In genomic region chr4:56845896-56846533, GRCm38 (mm10) we compare ENCODE assay signal across 24 mouse cellular contexts. TPM values are rescaled to one million over a fixed set of nuclear protein-coding genes. Genes with fewer than 3 reads are reported as not detected.
DNase-seq lines count a peak whose midpoint lies in the region; ATAC-seq and TF ChIP-seq lines count a peak whose summit lies in the region.
"Had no signal": no experiment of that assay in that cellular context is flagged by ENCODE, and none has a peak within 500 bp of the region (broad histone marks: within the 10 kb centered on the region; RNA-seq: fewer than 3 reads in every experiment).

No protein-coding gene starts in this region.

- no peak for TF ChIP-seq CTCF in layer of hippocampus, adult 2 months (conservative IDR thresholded peaks at IDR 0.05)

- H3K27ac ChIP-seq in layer of hippocampus, adult 2 months: 0 out of 2 replicates have a peak overlapping the region, but pooled peaks have one; percentile 3
- H3K27ac ChIP-seq in intestine, embryonic 14.5 days (ENCODE audit: low read depth): no peak overlapping the region
- no peak overlapping the region for H3K27ac ChIP-seq in forebrain, embryonic 16.5 days (ENCODE audit: low read length)
- H3K27ac ChIP-seq: gastrocnemius, adult 2 months; heart, embryonic 13.5 days; hindbrain, postnatal 0 days; liver, embryonic 15.5 days; stomach, postnatal 0 days had no signal

- H3K27me3 ChIP-seq in intestine, embryonic 14.5 days (replicated peaks; ENCODE audit: control insufficient read depth, insufficient read depth, low read length): no peaks in the 10 kb centered on the region
- no peaks in the 10 kb centered on the region for H3K27me3 ChIP-seq in forebrain, embryonic 16.5 days (replicated peaks; ENCODE audit: control insufficient read depth, insufficient read depth, low read length)
- H3K27me3 ChIP-seq: heart, embryonic 13.5 days; liver, embryonic 15.5 days had no signal

- H3K4me3 ChIP-seq in layer of hippocampus, adult 2 months: no peak overlapping the region
- no peak overlapping the region for H3K4me3 ChIP-seq in intestine, embryonic 14.5 days (ENCODE audit: low read depth, low read length)
- no peak overlapping the region for H3K4me3 ChIP-seq in forebrain, embryonic 16.5 days (replicated peaks; ENCODE audit: low read length)
- H3K4me3 ChIP-seq: gastrocnemius, adult 2 months; heart, embryonic 13.5 days; liver, embryonic 15.5 days; myocyte had no signal

- H3K9me3 ChIP-seq in intestine, embryonic 14.5 days (ENCODE audit: control insufficient read depth, low read length): peaks cover 4% of the 10 kb centered on the region; the same call in 1 of the 2 replicates
- no peaks in the 10 kb centered on the region; the same call in 1 of the 2 replicates for H3K9me3 ChIP-seq in forebrain, embryonic 16.5 days (ENCODE audit: control insufficient read depth, low read length)
- H3K9me3 ChIP-seq: heart, embryonic 13.5 days; liver, embryonic 15.5 days had no signal

- H3K36me3 ChIP-seq in intestine, embryonic 14.5 days (ENCODE audit: control insufficient read depth, insufficient read depth, low read length): peaks cover 9% of the 10 kb centered on the region; the same call in 1 of the 2 replicates
- peaks cover 7% of the 10 kb centered on the region; the same call in 1 of the 2 replicates for H3K36me3 ChIP-seq in forebrain, embryonic 16.5 days (ENCODE audit: control insufficient read depth, insufficient read depth)

- 0 out of 2 replicates have a peak, but pooled peaks cover 5% of the 10 kb centered on the region for H3K4me1 ChIP-seq in intestine, embryonic 14.5 days (replicated peaks; ENCODE audit: control insufficient read depth, insufficient read depth, low read length)
- H3K4me1 ChIP-seq in forebrain, embryonic 16.5 days (replicated peaks; ENCODE audit: control insufficient read depth, insufficient read depth, low read length): no peaks in the 10 kb centered on the region

- peak; percentile 47; the same call in 1 of the 2 replicates for ATAC-seq in intestine, embryonic 14.5 days (replicated peaks; ENCODE audit: low FRiP score, low TSS enrichment, low read depth)
- no peak for ATAC-seq in forebrain, embryonic 16.5 days
- ATAC-seq: activated CD4-positive, CD25-positive, alpha-beta regulatory T cell, adult 4 months; hindbrain, postnatal 0 days had no signal

- DNase-seq in layer of hippocampus, adult 2 months (ENCODE audit: low spot score in 2 of 2): no peak
- DNase-seq in layer of hippocampus, adult 11-12 months (ENCODE audit: low spot score): no peak
- DNase-seq in 416B (ENCODE audit: low read depth): peak; percentile 30
- peak; percentile 54 for DNase-seq in Muller cell, postnatal 12 days (ENCODE audit: inconsistent ontology term)
- DNase-seq in intestine, embryonic 14.5 days (ENCODE audit: low spot score): no peak
- DNase-seq in MN1 (ENCODE audit: low spot score): no peak
- no peak for DNase-seq in thymus, postnatal 10 days (ENCODE audit: low spot score in 2 of 2)
- DNase-seq: adrenal gland, postnatal 14 days; cerebellum, adult 18-20 months; cerebellum, postnatal 25 days; embryo, embryonic 11 days; gastrocnemius, adult 2 months; heart, adult 11 months; kidney, adult 9 months; midbrain, embryonic 14.5 days; right cerebral cortex, postnatal 4 days; thymus, postnatal 14 days had no signal

- WGBS in intestine, embryonic 14.5 days: 62% methylated on average over 12 of the region's 12 CpGs
- 59% methylated on average over 12 of the region's 12 CpGs for WGBS in forebrain, embryonic 16.5 days

- no peak overlapping the region for H3K9ac ChIP-seq in intestine, embryonic 14.5 days (ENCODE audit: low read length)
- H3K9ac ChIP-seq in forebrain, embryonic 16.5 days (replicated peaks; ENCODE audit: low read depth, low read length): no peak overlapping the region
- H3K9ac ChIP-seq: heart, embryonic 13.5 days; liver, embryonic 15.5 days had no signal

- no peak overlapping the region for H3K4me2 ChIP-seq in intestine, embryonic 14.5 days (ENCODE audit: low read length)
- H3K4me2 ChIP-seq in forebrain, embryonic 16.5 days (ENCODE audit: low read length): no peak overlapping the region
- H3K4me2 ChIP-seq: heart, embryonic 13.5 days; liver, embryonic 15.5 days had no signal

RNA-seq across cellular contexts. Expression of gene Ctnnal1, which starts 19.0 kb away (rescaled TPM):
- total RNA-seq in layer of hippocampus, adult 2 months (2021): 10 to 100 TPM; 14.3 to 17.4 TPM
- polyA plus RNA-seq in intestine, embryonic 14.5 days (2014; fragmentation: Nextera tagmentation; extraction: Ambion mirVana): 29.7 and 30.4 TPM in 2 replicates
- 11.1 and 11.4 TPM in 2 replicates for polyA plus RNA-seq in forebrain, embryonic 16.5 days (2015; fragmentation: Nextera tagmentation; extraction: Ambion mirVana)

RNA-seq across cellular contexts. Expression of gene Fam206a, which starts 43.9 kb away (rescaled TPM):
- total RNA-seq in layer of hippocampus, adult 2 months (2021): 10 to 100 TPM; 17.6 to 18.1 TPM
- polyA plus RNA-seq in intestine, embryonic 14.5 days (2014; fragmentation: Nextera tagmentation; extraction: Ambion mirVana): 19.5 and 20.4 TPM in 2 replicates
- 16.0 and 16.4 TPM in 2 replicates for polyA plus RNA-seq in forebrain, embryonic 16.5 days (2015; fragmentation: Nextera tagmentation; extraction: Ambion mirVana)

RNA-seq across cellular contexts. Expression of gene Elp1, which starts 43.9 kb away (rescaled TPM):
- 10 to 100 TPM; 61.9 to 63.7 TPM for total RNA-seq in layer of hippocampus, adult 2 months (2021)
- 64.8 and 68.1 TPM in 2 replicates for polyA plus RNA-seq in intestine, embryonic 14.5 days (2014; fragmentation: Nextera tagmentation; extraction: Ambion mirVana)
- polyA plus RNA-seq in forebrain, embryonic 16.5 days (2015; fragmentation: Nextera tagmentation; extraction: Ambion mirVana): 64.7 and 68.7 TPM in 2 replicates

Comparison
In these comparisons a context has a peak if more than half of its experiments do, and no peak if none do; other contexts are left out.
1. DNase-seq: peak in 416B (single experiment) and Muller cell, postnatal 12 days (single experiment); none in layer of hippocampus, adult 2 months (0 of 2), layer of hippocampus, adult 11-12 months (single experiment), intestine, embryonic 14.5 days (single experiment), MN1 (single experiment) and thymus, postnatal 10 days (0 of 2).